In the genomic region with DNA sequence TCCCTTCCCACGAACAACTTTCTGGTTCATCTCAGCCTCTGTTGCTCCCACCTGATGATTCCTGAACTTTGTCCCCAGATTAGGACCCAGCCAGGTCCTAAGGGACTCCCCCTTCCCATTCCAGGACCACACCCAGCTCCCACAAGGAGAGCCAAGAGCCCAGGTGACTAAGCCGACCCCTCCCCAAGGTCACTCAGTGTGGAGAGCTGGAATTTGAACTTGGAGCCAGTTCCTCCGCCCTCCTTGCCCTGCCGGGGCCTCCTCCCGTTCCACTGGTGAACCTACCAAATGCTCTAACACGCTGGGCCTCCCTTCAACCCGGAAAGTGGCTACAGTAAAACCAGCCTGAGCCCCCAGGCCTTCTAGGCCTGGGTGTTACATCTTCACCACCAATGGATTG, we compare ENCODE assay signal across 12 mouse cellular contexts. TPM values are rescaled to one million over a fixed set of nuclear protein-coding genes. Genes with fewer than 3 reads are reported as not detected.
DNase-seq lines count a peak whose midpoint lies in the region; ATAC-seq and TF ChIP-seq lines count a peak whose summit lies in the region.
"Had no signal": no experiment of that assay in that cellular context is flagged by ENCODE, and none has a peak within 500 bp of the region (broad histone marks: within the 10 kb centered on the region; RNA-seq: fewer than 3 reads in every experiment).

No protein-coding gene starts in this region.

- TF ChIP-seq CTCF in liver, adult 2 months (IDR thresholded peaks at IDR 0.05; ENCODE audit: low read depth, low read length) = no peak

- H3K27me3 ChIP-seq in liver, adult 2 months (ENCODE audit: control insufficient read depth, insufficient read depth, low read length) = no peaks in the 10 kb centered on the region
- peaks cover 45% of the 10 kb centered on the region for H3K27me3 ChIP-seq in embryonic facial prominence, embryonic 10.5 days (replicated peaks; ENCODE audit: low read depth, poor library complexity, severe bottlenecking)
- H3K27me3 ChIP-seq in stomach, embryonic 14.5 days (ENCODE audit: control insufficient read depth, insufficient read depth, low read length) = no peaks in the 10 kb centered on the region

- no peaks in the 10 kb centered on the region for H3K36me3 ChIP-seq in liver, adult 2 months (ENCODE audit: control insufficient read depth, insufficient read depth, low read length)
- peaks cover 13% of the 10 kb centered on the region for H3K36me3 ChIP-seq in embryonic facial prominence, embryonic 10.5 days (replicated peaks)
- 0 out of 2 replicates have a peak, but pooled peaks cover 2% of the 10 kb centered on the region for H3K36me3 ChIP-seq in stomach, embryonic 14.5 days (ENCODE audit: control insufficient read depth, insufficient read depth, low read length)

- no peak for TF ChIP-seq POLR2A in liver, adult 2 months (IDR thresholded peaks at IDR 0.05; ENCODE audit: extremely low read depth, insufficient read depth, low read length)

- DNase-seq in liver, adult 2 months (ENCODE audit: extremely low read depth, low read depth, low spot score) = no peak
- no peak for DNase-seq in liver
- DNase-seq in embryonic facial prominence, embryonic 10.5 days (ENCODE audit: low spot score) = no peak
- peak; percentile 73 for DNase-seq in kidney, postnatal 14 days
- no peak for DNase-seq in layer of hippocampus, adult 9-11 months
- no peak for DNase-seq in c-Kit-positive CD71-positive TER-119-positive erythroid progenitor cells, embryonic 14.5 days (ENCODE audit: low spot score)
- no peak for DNase-seq in gastrocnemius, postnatal 10 days
- DNase-seq: cerebellum, adult 9-10 months had no signal

- WGBS in liver, adult 2 months = 33% methylated on average over 7 of the region's 7 CpGs
- 78% methylated on average over 7 of the region's 7 CpGs for WGBS in embryonic facial prominence, embryonic 10.5 days
- 62% methylated on average over 7 of the region's 7 CpGs for WGBS in stomach, embryonic 14.5 days

- H3K9me3 ChIP-seq in embryonic facial prominence, embryonic 10.5 days = no peaks in the 10 kb centered on the region
- no peaks in the 10 kb centered on the region for H3K9me3 ChIP-seq in stomach, embryonic 14.5 days (ENCODE audit: control insufficient read depth, low read depth, low read length)

- H3K4me2 ChIP-seq in stomach, embryonic 14.5 days (replicated peaks; ENCODE audit: low read depth, low read length) = peak overlapping the region; percentile 44

- H3K4me3 ChIP-seq in liver, adult 2 months (ENCODE audit: insufficient read depth, low read depth, low read length) = peak overlapping the region; percentile 65
- no peak overlapping the region for H3K4me3 ChIP-seq in embryonic facial prominence, embryonic 10.5 days
- 0 out of 2 replicates have a peak overlapping the region, but pooled peaks have one; percentile 31 for H3K4me3 ChIP-seq in stomach, embryonic 14.5 days (ENCODE audit: low read depth, low read length)

- peaks cover 5% of the 10 kb centered on the region; the same call in 1 of the 2 replicates for H3K79me2 ChIP-seq in liver, adult 2 months (ENCODE audit: control insufficient read depth, insufficient read depth, low read length)

- ATAC-seq in stomach, embryonic 14.5 days (ENCODE audit: insufficient number of reproducible peaks, insufficient read depth, low FRiP score, low read depth) = no peak
- ATAC-seq: CD4-positive, CD25-positive, alpha-beta regulatory T cell, adult 4 months; forebrain, embryonic 16.5 days had no signal

- peaks cover 34% of the 10 kb centered on the region for H3K4me1 ChIP-seq in liver, adult 2 months (ENCODE audit: control insufficient read depth, insufficient read depth, low read length)
- peaks cover 41% of the 10 kb centered on the region for H3K4me1 ChIP-seq in embryonic facial prominence, embryonic 10.5 days
- 0 out of 2 replicates have a peak, but pooled peaks cover 4% of the 10 kb centered on the region for H3K4me1 ChIP-seq in stomach, embryonic 14.5 days (ENCODE audit: control insufficient read depth, insufficient read depth, low read length)

- peak overlapping the region; percentile 96 for H3K27ac ChIP-seq in liver, adult 2 months (replicated peaks; ENCODE audit: insufficient read depth, low read depth, low read length)
- peak overlapping the region; percentile 49 for H3K27ac ChIP-seq in embryonic facial prominence, embryonic 10.5 days (replicated peaks)
- H3K27ac ChIP-seq in stomach, embryonic 14.5 days (ENCODE audit: low read length) = peak overlapping the region; percentile 77; the same call in 1 of the 2 replicates

- H3K9ac ChIP-seq in liver, adult 2 months (ENCODE audit: low read depth, low read length) = peak overlapping the region; percentile 77
- H3K9ac ChIP-seq in stomach, embryonic 14.5 days (replicated peaks; ENCODE audit: low read depth, low read length) = 0 out of 2 replicates have a peak overlapping the region, but pooled peaks have one; percentile 10

RNA-seq across cellular contexts. Expression of a gene that starts 1.3 kb away (rescaled TPM):
- 17.4 and 38.5 TPM in 2 replicates for total RNA-seq in liver, adult 2 months (2014; rRNA removed)
- 80.9 and 117 TPM in 2 replicates for polyA plus RNA-seq in liver, adult 2 months (2012; rRNA removed)
- 12.1 and 13.0 TPM in 2 replicates for polyA plus RNA-seq in embryonic facial prominence, embryonic 10.5 days (2016; fragmentation: Nextera tagmentation; extraction: Ambion mirVana)
- 28.1 and 30.6 TPM in 2 replicates for polyA plus RNA-seq in stomach, embryonic 14.5 days (2014; fragmentation: Nextera tagmentation; extraction: Ambion mirVana)
- 1 to 10 TPM; 1.5 to 2.3 TPM for total RNA-seq in gastrocnemius, postnatal 10 days (2021)
- polyA plus RNA-seq: CD4-positive, CD25-positive, alpha-beta regulatory T cell, adult 4 months had no signal

RNA-seq across cellular contexts. Expression of a gene that starts 12.5 kb away (rescaled TPM):
- total RNA-seq in liver, adult 2 months (2014; rRNA removed) = 8.9 and 10.3 TPM in 2 replicates
- 14.3 and 20.9 TPM in 2 replicates for polyA plus RNA-seq in liver, adult 2 months (2012; rRNA removed)
- 44.9 and 49.0 TPM in 2 replicates for polyA plus RNA-seq in embryonic facial prominence, embryonic 10.5 days (2016; fragmentation: Nextera tagmentation; extraction: Ambion mirVana)
- 30.8 and 32.4 TPM in 2 replicates for polyA plus RNA-seq in stomach, embryonic 14.5 days (2014; fragmentation: Nextera tagmentation; extraction: Ambion mirVana)
- total RNA-seq in gastrocnemius, postnatal 10 days (2021) = 10 to 100 TPM; 12.1 to 12.8 TPM

RNA-seq across cellular contexts. Expression of a gene that starts 12.5 kb away (rescaled TPM):
- 3.1 and 5.8 TPM in 2 replicates for total RNA-seq in liver, adult 2 months (2014; rRNA removed)
- polyA plus RNA-seq in liver, adult 2 months (2012; rRNA removed) = 6.9 and 7.8 TPM in 2 replicates
- polyA plus RNA-seq in embryonic facial prominence, embryonic 10.5 days (2016; fragmentation: Nextera tagmentation; extraction: Ambion mirVana) = 57.9 and 65.0 TPM in 2 replicates
- polyA plus RNA-seq in stomach, embryonic 14.5 days (2014; fragmentation: Nextera tagmentation; extraction: Ambion mirVana) = 80.2 and 82.9 TPM in 2 replicates
- total RNA-seq in gastrocnemius, postnatal 10 days (2021) = 10 to 100 TPM; 24.6 to 28.7 TPM

RNA-seq across cellular contexts. Expression of a gene that starts 48.2 kb away (rescaled TPM):
- total RNA-seq in liver, adult 2 months (2014; rRNA removed) = not detected in 2 replicates
- polyA plus RNA-seq in liver, adult 2 months (2012; rRNA removed) = not detected in 2 replicates
- polyA plus RNA-seq in embryonic facial prominence, embryonic 10.5 days (2016; fragmentation: Nextera tagmentation; extraction: Ambion mirVana) = 0.60 and 0.86 TPM in 2 replicates
- polyA plus RNA-seq in stomach, embryonic 14.5 days (2014; fragmentation: Nextera tagmentation; extraction: Ambion mirVana) = 0.20 and 0.35 TPM in 2 replicates
- under 1 TPM; 0.70 to 0.99 TPM for total RNA-seq in gastrocnemius, postnatal 10 days (2021)
- total RNA-seq: layer of hippocampus, adult 18-20 months had no signal
- polyA plus RNA-seq: CD4-positive, CD25-positive, alpha-beta regulatory T cell, adult 4 months had no signal

RNA-seq across cellular contexts. Expression of a gene that starts 52.0 kb away (rescaled TPM):
- total RNA-seq in liver, adult 2 months (2014; rRNA removed) = 160 and 195 TPM in 2 replicates
- 125 and 166 TPM in 2 replicates for polyA plus RNA-seq in liver, adult 2 months (2012; rRNA removed)
- polyA plus RNA-seq in embryonic facial prominence, embryonic 10.5 days (2016; fragmentation: Nextera tagmentation; extraction: Ambion mirVana) = 297 and 299 TPM in 2 replicates
- 252 and 262 TPM in 2 replicates for polyA plus RNA-seq in stomach, embryonic 14.5 days (2014; fragmentation: Nextera tagmentation; extraction: Ambion mirVana)
- 100 to 1,000 TPM; 110 to 111 TPM for total RNA-seq in gastrocnemius, postnatal 10 days (2021)
